Mouse (Mus musculus) induced T-regulatory cell, adult 2 months (primary cell): ENCODE measurements around the gene S100pbp.
A peak's percentile ranks its signal among the peaks of the same experiment; 100 is the strongest.

ENCODE experiments used
- DNase-seq: peaks from one replicate; pipeline ENCODE4 v3.0.0-alpha.2; 2012; ENCODE audit warnings: low read depth

Gene S100pbp

GRCm38 (mm10) chr4:129147552-129148103, 41.9 kb downstream of the S100pbp start:
- DNase-seq, result no peak

DNA sequence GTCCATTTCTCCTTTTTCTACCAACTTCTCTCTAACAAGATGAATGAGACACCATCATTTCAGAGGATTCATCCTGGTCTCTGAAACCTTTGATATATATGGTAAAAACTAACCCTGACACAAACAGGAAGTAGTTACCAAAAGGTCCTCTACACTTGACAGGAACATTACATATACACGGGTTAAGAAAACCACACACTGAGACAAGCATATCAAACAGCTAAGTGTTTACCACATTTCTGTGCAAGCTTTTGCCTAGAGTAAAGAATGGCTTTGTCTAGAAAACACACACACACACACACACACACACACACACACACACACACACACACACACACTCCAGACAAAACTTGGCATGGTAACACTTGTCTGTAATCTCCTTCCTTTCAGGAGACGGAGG, 43.1 kb downstream of the S100pbp start:
- peak; percentile 43 for DNase-seq

DNA sequence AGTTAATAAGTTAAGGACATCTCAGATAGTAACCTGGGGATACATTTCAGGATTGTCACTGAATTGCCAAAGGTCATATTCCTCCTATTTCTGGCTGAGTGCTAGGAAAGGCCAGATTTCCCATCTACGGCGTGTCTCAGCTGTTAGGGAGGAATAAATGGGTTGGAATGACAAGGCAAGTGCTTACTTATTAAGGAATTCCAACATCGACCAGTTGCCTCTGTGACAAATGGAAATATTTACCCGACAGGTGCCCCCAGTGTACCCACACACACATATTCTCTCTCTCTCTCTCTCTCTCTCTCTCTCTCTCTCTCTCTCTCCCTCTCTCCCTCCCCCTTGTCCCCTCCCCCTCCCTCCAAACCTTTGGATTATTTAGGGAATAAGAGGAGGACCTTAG, 43.6 kb downstream of the S100pbp start:
- DNase-seq, result no peak

GRCm38 (mm10) chr4:129145411-129145810, 44.1 kb downstream of the S100pbp start:
- DNase-seq, result no peak

- DNase-seq, result no peak
Measured at GRCm38 (mm10) chr4:129144401-129145367, 44.8 kb downstream of the S100pbp start.

GRCm38 (mm10) chr4:129143509-129143908, 46.0 kb downstream of the S100pbp start:
- DNase-seq, result no peak

GRCm38 (mm10) chr4:129142439-129143045, 47.0 kb downstream of the S100pbp start:
- DNase-seq, result no peak

DNA sequence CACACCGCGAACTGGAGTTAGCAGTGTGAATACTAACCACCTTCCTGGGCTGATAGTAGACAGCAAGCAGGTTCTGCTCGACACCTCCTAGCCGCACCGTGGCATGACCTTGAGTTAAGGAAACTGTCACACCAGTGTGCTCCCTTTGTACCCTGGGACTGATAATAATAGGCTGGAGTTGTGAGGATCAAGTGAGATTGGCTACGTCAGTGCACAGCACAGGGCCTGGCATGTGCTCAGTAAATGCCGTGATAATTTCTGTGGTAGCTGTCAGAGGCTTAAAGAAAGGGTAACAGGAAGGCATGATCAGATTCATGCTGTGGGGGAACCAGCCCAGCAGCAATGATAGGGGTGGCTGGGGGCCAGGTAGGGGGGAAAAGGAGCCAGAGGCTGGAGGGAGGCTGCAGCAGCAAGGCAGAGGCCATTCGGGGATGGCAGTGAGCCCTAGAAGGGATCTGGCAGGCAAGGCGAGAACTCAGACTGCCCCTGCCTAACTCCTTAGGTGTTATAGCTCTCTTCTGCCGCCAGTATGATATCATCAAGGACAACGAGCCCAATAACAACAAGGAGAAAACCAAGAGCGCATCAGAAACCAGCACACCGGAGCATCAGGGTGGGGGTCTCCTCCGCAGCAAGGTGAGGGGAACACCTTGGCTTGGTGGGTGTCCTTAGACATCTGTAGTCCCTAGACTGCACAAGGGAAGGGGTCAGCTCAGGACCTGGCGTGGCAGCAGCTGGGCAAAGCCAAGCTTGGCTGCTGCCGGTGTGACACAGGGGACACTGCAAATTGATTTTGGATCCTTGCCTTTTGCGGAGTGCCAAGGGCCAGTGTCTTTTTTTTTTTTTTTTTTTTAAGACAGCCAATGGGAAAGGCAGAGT, 47.7 kb downstream of the S100pbp start:
- no peak for DNase-seq

GRCm38 (mm10) chr4:129140808-129141207, 48.7 kb downstream of the S100pbp start:
- peak; percentile 39 for DNase-seq

- no peak for DNase-seq
Measured at GRCm38 (mm10) chr4:129139642-129140041, 49.9 kb downstream of the S100pbp start.

DNA sequence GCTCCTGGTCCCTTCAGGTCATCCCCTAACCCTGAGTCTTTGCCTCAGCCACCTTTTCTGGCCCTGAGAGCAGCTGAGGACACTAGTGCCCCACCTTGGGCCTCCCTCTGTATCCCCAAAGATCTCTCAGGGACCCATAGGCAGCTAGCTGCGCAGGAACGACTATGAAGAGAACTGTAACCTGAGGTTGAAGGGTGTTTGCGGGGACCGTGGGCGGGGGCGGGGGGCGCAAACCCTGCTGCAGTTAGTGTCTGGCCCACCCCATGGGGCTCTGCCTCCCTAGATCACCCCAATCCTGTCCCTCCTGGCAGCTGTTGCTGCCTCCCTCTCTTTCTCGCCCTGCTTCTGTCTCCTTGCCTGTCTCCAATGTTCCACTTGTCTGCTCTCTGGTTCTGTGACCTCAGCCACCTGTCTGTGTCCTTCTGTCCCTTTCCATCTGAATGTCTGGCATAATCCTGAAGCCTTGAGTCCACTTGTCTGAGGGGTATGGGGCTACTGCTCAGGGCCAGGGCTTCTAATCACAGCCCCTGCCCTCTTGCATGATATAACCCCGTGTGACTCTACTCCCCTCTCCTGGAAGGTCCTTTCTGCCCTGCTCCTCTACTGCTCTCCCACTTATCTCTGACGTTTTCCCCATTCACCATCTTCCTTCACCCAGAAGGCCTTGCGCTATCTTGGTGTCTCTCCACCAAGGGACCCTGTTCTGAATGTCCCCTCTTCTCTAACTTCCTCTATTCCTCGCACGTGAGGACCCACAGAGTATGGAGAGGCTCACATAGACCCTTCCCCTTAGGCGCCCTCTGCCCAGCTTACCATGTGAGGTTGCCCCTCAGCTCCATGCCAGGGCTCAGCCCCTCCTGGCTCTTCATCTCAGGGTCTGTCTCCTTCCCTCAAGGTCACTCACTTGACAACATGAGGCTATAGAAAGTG, 51.9 kb downstream of the S100pbp start:
- DNase-seq, result no peak

DNA sequence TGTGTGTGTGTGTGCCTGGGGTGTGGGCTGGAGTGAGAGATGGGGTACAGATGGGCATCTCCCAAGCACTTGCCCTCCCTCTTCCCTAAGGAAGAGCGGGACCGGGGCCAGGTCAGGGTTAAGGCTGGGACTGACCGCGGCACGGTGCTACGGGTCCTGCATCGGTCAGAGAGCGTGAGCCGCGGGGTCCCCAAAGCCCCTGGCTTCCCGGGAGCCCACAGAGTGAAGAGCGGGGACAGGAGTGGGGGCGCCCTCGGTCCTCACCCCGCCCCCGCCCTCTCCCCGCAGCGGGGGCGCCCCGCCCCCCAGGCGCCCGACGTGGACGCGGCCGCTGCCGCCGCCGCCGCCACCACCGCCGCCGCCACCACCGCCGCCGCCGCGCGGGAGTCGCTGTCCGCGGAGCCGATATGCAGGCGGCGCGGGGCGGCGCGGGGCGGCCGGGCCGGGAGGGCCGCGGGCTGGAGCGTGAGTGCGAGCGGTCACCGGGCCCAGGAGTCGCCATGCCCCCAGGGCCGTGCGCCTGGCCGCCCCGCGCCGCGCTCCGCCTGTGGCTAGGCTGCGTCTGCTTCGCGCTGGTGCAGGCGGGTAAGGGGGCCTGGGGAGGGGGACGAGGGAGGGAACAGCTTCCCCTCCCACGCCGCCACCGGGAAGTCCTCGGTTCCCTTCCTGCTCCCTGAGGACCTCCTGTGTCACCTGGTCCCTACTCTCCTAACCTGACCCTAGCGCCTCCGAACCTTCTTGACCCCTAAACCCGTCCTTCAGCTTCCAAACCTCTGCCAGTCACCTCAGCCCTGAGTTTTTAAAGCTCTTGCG, 52.7 kb downstream of the S100pbp start, which contains the start of gene Fndc5:
Fndc5 (plus strand) TSS at position 421 of the 813 bp plus-strand sequence.
- DNase-seq, result no peak

DNA sequence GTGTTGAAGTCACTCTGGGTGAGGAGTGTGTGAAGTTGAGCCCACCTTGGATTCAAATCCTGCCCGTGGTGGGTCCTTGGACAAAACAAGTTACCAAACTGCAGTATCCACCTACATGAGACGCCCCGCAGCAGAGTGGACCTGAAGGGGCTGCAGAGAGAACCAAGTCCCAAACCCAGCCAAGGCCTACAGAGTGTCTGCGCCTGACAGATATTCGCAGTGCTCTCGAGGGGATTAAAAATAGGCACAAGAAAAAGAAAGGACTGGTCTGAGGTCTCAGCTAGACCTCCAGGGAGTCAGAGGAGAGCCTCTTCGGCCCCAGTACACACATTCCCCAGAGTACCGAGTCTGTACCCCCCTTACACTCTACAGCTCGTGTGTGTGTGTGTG, 53.3 kb downstream of the S100pbp start:
- DNase-seq, result no peak

DNA sequence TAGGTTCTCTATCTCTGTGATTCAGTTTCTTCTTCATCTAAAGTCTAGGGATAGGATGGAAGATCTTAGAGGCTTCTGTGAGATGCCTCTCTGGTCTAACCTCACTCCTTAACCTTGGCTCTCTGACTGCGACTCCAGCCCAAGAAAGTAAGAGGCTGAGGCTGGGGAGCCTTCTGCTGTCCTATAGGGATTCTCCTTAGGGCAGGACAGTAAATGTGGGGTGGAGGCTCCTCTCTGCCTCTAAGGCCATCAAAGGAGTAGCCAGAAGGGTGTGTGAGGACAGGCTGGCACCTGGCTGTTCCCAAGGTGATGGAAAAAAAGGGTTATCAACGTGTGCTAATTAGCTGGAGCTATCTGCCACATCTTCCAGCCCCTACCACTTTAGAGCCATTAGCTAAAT, 53.9 kb downstream of the S100pbp start:
- DNase-seq, result no peak

DNA sequence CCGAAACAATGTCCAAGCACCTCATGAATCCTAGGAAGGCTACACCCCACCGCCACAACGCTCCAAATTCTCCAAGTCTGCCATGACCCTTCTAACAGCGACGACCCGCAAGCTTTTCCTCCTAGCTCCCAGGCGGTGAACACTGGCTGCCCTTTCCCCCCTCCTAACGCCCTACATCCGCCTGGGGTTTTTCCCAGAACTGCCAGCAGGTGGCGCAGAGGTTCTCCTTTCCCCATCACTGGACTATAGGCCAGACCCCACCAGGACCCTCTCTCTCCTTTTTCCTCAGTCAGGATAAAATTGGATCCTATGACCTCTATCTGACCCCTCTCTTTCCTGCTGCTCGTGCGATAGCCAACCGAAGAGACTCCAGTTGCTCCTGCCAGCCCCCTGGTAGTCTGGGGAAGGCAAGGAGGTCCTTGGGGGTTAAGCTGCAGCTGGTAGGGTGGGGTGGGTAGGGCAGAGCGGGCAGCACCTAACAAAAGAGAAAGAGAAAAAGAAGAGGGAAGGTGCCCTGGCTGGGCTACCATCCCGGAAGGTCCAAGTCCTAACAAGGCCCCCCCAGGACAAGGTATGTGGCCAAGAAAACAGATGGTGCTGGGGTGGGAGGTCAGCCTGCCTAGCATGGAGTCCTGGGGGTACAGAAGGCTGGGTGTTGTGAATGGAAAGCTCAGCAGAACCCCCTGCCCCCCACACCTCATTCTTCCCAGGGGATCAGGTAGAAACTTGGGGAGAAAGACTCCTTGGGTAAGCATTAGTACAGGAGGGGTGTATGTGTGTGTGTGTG, 54.5 kb downstream of the S100pbp start:
- DNase-seq, result peak; percentile 85

DNA sequence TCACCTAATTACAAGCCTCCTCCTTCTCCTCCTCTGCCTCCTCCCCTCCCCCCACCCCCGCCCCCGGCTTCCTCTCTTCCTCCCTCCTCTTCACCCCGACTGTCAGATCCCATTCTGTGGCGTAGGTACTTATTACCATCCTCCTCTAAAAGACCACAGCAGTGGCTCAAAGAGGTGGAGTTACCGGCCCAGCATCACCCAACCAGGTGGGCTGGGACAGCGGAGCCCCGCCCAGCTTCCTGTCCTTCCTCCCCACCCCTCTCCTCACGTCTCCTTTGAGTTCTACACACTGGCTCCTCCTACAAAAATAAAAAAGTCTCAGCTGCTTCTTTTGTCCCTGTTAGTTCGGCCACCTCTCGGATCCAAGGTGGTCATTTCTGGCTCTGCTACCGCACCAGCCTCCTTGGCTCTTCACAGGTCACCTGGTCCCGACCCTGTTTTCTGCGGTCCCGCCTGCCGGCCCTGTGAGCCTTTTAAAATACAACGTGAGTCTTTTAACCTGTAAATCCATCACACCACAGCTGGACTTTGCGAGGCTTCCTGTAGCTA, 58.7 kb downstream of the S100pbp start:
- DNase-seq, result peak; percentile 90

DNA sequence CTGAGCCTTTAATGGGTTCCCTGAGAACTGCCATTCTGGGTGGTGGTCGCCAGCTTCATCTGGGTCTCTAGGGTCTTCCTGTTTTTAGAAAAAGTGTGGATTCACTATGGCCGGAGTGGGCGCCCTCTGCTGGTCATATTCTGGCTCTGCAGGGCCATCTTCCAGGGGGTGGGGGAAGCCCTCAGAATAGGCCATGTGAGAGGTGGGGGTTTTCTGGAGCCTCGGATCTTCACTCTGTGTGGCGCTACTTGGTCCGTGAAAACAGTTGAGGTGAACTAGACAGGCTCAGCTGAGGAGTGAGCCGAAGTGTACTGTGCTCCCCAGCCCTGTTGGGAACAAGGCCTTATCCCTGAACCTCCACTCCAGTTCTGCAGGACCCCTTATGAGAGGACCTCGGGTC, 59.4 kb downstream of the S100pbp start:
- peak; percentile 86 for DNase-seq

DNA sequence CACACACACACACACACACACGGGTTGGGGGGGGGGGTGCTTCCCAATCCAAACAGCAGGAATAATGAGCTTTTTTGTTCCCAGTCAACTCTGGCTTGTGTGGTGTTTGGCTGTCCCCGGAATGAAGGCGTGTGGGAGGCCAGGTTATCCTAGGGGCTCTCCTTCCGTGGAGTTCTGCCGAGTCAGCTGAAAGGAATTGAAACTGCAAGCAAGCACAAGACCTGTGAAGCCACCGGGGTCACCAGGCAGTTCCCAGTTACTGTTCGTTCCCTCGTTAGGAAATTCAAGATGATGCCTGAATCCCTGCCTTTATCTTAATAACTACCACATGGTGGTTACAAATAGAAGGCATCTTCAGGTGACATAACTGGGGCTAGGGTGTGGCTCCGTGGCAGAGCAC, 60.1 kb downstream of the S100pbp start:
- DNase-seq, result peak; percentile 32
